Mouse (Mus musculus) embryonic fibroblast, embryonic 13.5 days (primary cell): Measurements from ENCODE around the gene Pde10a.

ENCODE experiments used
- CTCF ChIP-seq: IDR thresholded peaks from 2 replicates; pipeline ENCODE4 v1.5.1; 2011; ENCODE audit warnings: mild to moderate bottlenecking, control low read depth, low read length, moderate library complexity, borderline replicate concordance; ENCODE audit not compliant: insufficient read depth
- POLR2A ChIP-seq: IDR thresholded peaks from 2 replicates; pipeline ENCODE4 v1.6.1; 2011; ENCODE audit warnings: low read depth, mild to moderate bottlenecking, control low read depth, low read length, moderate library complexity

GRCm38 (mm10) chr17:8912933-8913332 lies 387.8 kb downstream of the Pde10a start:
- TF ChIP-seq POLR2A (no peak), CTCF (no peak)
